Mouse (Mus musculus) natural killer cell, adult 2 months (primary cell): ENCODE data around the gene Slfn8.
"Not testable (repeated sequence)": the region's sequence is repeated elsewhere in the genome, so short reads cannot be mapped to it uniquely, and the experiment has no call there.

ENCODE experiments used
- DNase-seq, 2 experiments: peaks; one replicate each; pipeline ENCODE4 v3.0.0; 2022; ENCODE audit warnings: low spot score in 2 of 2

The Slfn8 gene

GRCm38 (mm10) chr11:83020621-83021020, at the start of gene Slfn8:
Gene Slfn8, minus strand, starts transcription at chr11:83020810.
- DNase-seq, result peak; percentile 39 to 40

GRCm38 (mm10) chr11:83067982-83068694, 47.5 kb upstream of the Slfn8 start:
- DNase-seq, result no peak

GRCm38 (mm10) chr11:83066640-83067531, 46.3 kb upstream of the Slfn8 start:
- DNase-seq, result peak; percentile 70 to 75

GRCm38 (mm10) chr11:83065441-83066344, 45.1 kb upstream of the Slfn8 start:
- DNase-seq, result no peak

- DNase-seq, result peak; percentile 45 to 61
Measured at GRCm38 (mm10) chr11:83064946-83065345, 44.3 kb upstream of the Slfn8 start, which contains the start of gene Slfn2. Gene Slfn2, plus strand, starts transcription at chr11:83065112.

GRCm38 (mm10) chr11:83063941-83064349, 43.3 kb upstream of the Slfn8 start:
- DNase-seq, result no peak

GRCm38 (mm10) chr11:83063126-83063525, 42.5 kb upstream of the Slfn8 start:
- no peak for DNase-seq

GRCm38 (mm10) chr11:83061806-83062205, 41.2 kb upstream of the Slfn8 start:
- no peak for DNase-seq

GRCm38 (mm10) chr11:83060412-83061020, 39.9 kb upstream of the Slfn8 start:
- DNase-seq, result no peak

- DNase-seq, result peak; percentile 53 to 68
Measured at GRCm38 (mm10) chr11:83057863-83058262, 37.3 kb upstream of the Slfn8 start.

GRCm38 (mm10) chr11:83045642-83046041, 25.0 kb upstream of the Slfn8 start:
- no peak for DNase-seq

GRCm38 (mm10) chr11:83043891-83044290, 23.3 kb upstream of the Slfn8 start:
- no peak for DNase-seq

GRCm38 (mm10) chr11:83041000-83041399, 20.4 kb upstream of the Slfn8 start:
- no peak for DNase-seq

- peak; percentile 37 to 51 for DNase-seq
Measured at GRCm38 (mm10) chr11:83040325-83040724, 19.7 kb upstream of the Slfn8 start.

- no peak for DNase-seq
Measured at GRCm38 (mm10) chr11:83039796-83040195, 19.2 kb upstream of the Slfn8 start.

- no peak for DNase-seq
Measured at GRCm38 (mm10) chr11:83039156-83039555, 18.5 kb upstream of the Slfn8 start.

- not testable (repeated sequence) for DNase-seq
Measured at GRCm38 (mm10) chr11:83038686-83039085, 18.1 kb upstream of the Slfn8 start.

GRCm38 (mm10) chr11:83019561-83020519, 770 bp downstream of the Slfn8 start:
- not testable (repeated sequence) for DNase-seq

GRCm38 (mm10) chr11:83016093-83016492, 4.5 kb downstream of the Slfn8 start:
- no peak for DNase-seq

GRCm38 (mm10) chr11:83013356-83013755, 7.3 kb downstream of the Slfn8 start:
- DNase-seq, result no peak
